Mouse (Mus musculus) hindbrain, postnatal 0 days (tissue): ENCODE measurements around the gene Fam19a2. TPM values are rescaled to one million over a fixed set of nuclear protein-coding genes. Genes with fewer than 3 reads are reported as not detected.

ENCODE experiments used
- ATAC-seq: fragments of 200-750 bp; cut with Nextera tagmentation; 2 replicates; pipeline ENCODE4 v1.8.0; 2017; ENCODE audit warnings: mild to moderate bottlenecking, moderate TSS enrichment, moderate library complexity
- DNase-seq: peaks from one replicate; pipeline ENCODE4 v3.0.0-alpha.2; 2015; ENCODE audit warnings: low spot score
- H3K27ac ChIP-seq: fragments of 300-500 bp; sonication (generic); 2 replicates; pipeline ENCODE4 v1.5.1; 2014; ENCODE audit warnings: mild to moderate bottlenecking
- H3K27me3 ChIP-seq: fragments of 300-500 bp; sonication (generic); 2 replicates; pipeline ENCODE4 v1.6.1; 2014; ENCODE audit warnings: low read length, mixed read lengths; ENCODE audit not compliant: insufficient read depth
- H3K36me3 ChIP-seq: fragments of 300-500 bp; sonication (generic); 2 replicates; pipeline ENCODE4 v1.6.1; 2014; ENCODE audit warnings: low read length, mixed read lengths; ENCODE audit not compliant: insufficient read depth
- H3K4me1 ChIP-seq: fragments of 300-500 bp; sonication (generic); 2 replicates; pipeline ENCODE4 v1.6.1; 2014; ENCODE audit warnings: antibody characterized with exemption, low read length, mixed read lengths; ENCODE audit not compliant: insufficient read depth
- H3K4me2 ChIP-seq: fragments of 300-500 bp; sonication (generic); 2 replicates; pipeline ENCODE4 v1.6.1; 2014; ENCODE audit warnings: low read depth, mild to moderate bottlenecking, low read length, moderate library complexity, mixed read lengths
- H3K4me3 ChIP-seq: fragments of 300-500 bp; sonication (generic); 2 replicates; pipeline ENCODE4 v1.5.1; 2014; ENCODE audit warnings: low read length
- H3K9ac ChIP-seq: fragments of 300-500 bp; sonication (generic); replicated peaks from 2 replicates; pipeline ENCODE4 v1.6.1; 2014; ENCODE audit warnings: mild to moderate bottlenecking, low read length, moderate library complexity, mixed read lengths
- H3K9me3 ChIP-seq: fragments of 300-500 bp; sonication (generic); 2 replicates; pipeline ENCODE4 v1.6.1; 2016; ENCODE audit warnings: low read length, mixed read lengths
- CTCF ChIP-seq: IDR thresholded peaks from 2 replicates; pipeline ENCODE4 v1.5.1; 2016; ENCODE audit warnings: antibody characterized with exemption, control low read depth, low read depth
- WGBS: fragments of 180-500 bp; shearing (Covaris S2); extraction: QIAGEN DNeasy Blood & Tissue Kit; methylation state at CpG from one replicate; pipeline ENCODE4 v1.1.7; 2014; 5-methylcytosine and 5-hydroxymethylcytosine counted together
- polyA plus RNA-seq: library from polyadenylated mRNA; unstranded; fragments of >200 nt; fragmentation: Nextera tagmentation; extraction: Ambion mirVana; gene quantifications from 2 replicates; pipeline ENCODE4 v1.2.1, GENCODE M21; 2015
- total RNA-seq: library from RNA; depleted of rRNA; stranded (reverse); fragments of >200 nt; gene quantifications from 2 replicates; pipeline ENCODE4 v1.2.3, GENCODE M21; 2014

The Fam19a2 gene
- total and polyA plus RNA-seq, 2 experiments from 2014 or later: 48.9 to 90.5 TPM

DNA sequence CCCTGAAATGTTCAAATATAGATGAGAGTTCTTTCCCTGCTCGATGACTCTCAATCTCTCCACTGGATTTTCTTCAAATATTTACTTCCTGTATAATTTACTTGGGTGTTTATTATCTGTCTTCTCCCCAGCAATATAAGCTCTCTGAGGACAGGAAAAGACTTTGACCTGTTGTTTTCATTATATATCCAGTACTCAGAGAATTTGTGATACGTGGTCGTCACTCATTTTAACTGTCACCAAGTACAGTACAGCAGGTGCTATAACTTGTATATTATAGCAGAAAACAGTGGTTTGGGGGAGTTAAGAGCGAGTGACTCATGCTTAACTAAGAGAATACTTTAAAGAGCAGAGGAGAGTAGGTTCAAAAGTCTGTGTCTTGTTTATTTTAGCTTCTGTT, 438.8 kb downstream of the Fam19a2 start:
- Histone ChIP-seq H3K36me3 (no peaks in the 10 kb centered on the region), H3K4me2 (no peak overlapping the region), H3K9ac (no peak overlapping the region), H3K27ac (no peak overlapping the region), H3K27me3 (no peaks in the 10 kb centered on the region), H3K9me3 (no peaks in the 10 kb centered on the region), H3K4me1 (no peaks in the 10 kb centered on the region), H3K4me3 (no peak overlapping the region)
- DNase-seq (no peak), ATAC-seq (no peak)
- 85% methylated on average over 4 of the region's 4 CpGs for WGBS
- no peak for TF ChIP-seq CTCF

DNA sequence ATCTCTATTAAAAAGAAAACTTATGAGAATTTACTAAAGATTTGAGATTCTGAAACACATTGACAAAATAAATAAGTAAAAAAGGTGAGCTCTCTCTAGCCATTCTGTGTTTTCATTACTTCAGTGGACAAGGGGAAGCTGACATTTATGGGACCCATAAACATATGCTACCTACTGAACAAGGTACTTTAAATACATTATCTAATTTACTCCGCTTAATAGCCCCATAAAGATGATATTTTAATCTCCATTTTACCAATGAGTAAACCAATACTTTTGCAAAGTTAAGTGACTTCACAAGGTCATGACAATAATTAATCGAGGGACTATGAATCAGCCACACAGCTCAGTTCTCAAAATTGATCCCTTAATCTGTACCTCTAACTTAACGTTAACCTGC, 443.2 kb downstream of the Fam19a2 start:
- WGBS: 93% methylated on average over 3 of the region's 3 CpGs
- no peaks in the 10 kb centered on the region for H3K27me3 ChIP-seq

DNA sequence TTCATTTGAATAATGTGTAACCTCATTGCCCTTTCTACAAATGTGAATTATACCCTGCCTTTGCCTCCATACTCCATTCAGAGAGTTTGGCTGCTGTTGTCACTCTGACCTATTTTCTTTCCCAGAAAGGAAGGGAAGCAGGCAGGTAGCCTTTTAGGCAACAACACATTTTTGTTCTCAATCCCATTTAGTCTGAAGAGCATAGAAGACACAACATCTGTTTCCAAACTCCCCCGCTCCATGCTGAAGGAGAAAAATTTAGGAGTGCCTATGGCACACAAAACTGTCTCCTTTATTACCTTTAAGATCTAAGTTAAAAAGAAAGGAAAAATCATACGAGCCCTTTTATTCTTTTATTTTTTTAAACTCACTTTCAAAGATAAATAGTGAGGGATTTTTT, 446.9 kb downstream of the Fam19a2 start:
- WGBS: 76% methylated on average over 2 of the region's 2 CpGs
- Histone ChIP-seq H3K4me2 (no peak overlapping the region), H3K9me3 (no peaks in the 10 kb centered on the region), H3K4me3 (no peak overlapping the region), H3K36me3 (no peaks in the 10 kb centered on the region), H3K27ac (no peak overlapping the region), H3K27me3 (no peaks in the 10 kb centered on the region), H3K4me1 (no peaks in the 10 kb centered on the region), H3K9ac (no peak overlapping the region)
- DNase-seq (no peak), ATAC-seq (no peak)
- TF ChIP-seq CTCF: no peak

More for the DNA sequence above, 443.2 kb downstream of the Fam19a2 start:
- H3K4me3 ChIP-seq: no peak overlapping the region
- no peak overlapping the region for H3K4me2 ChIP-seq
- H3K9ac ChIP-seq: no peak overlapping the region
- ATAC-seq: no peak
- no peaks in the 10 kb centered on the region for H3K4me1 ChIP-seq
- DNase-seq: no peak
- no peaks in the 10 kb centered on the region for H3K9me3 ChIP-seq
- H3K36me3 ChIP-seq: no peaks in the 10 kb centered on the region
- no peak for TF ChIP-seq CTCF
- H3K27ac ChIP-seq: no peak overlapping the region

DNA sequence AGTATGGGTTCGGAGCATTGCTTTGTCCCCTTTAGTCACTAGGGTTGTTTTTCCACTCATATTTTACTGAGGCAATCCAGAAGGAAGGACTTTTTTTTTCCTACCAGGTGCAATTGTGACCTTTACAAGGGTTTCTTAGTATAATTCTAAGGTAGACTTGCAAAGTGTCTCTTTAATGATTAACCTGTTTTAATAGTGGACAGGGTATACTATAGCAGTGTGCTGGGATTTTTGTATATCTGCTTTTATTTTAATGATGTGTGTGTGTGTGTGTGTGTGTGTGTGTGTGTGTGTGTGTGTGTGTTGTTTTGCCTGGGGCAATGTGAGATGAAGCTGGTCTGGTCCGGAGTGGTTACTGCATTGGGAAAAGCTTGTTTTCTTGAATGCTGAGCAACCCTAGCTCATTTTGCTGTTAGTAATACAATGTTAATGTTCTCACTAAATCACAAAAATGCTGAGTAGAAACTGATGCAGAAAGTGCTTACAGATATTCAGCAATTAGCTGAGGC, 458.2 kb downstream of the Fam19a2 start:
- H3K4me2 ChIP-seq: no peak overlapping the region
- no peak for ATAC-seq
- H3K4me3 ChIP-seq: no peak overlapping the region
- H3K4me1 ChIP-seq: no peaks in the 10 kb centered on the region
- H3K9ac ChIP-seq: no peak overlapping the region
- TF ChIP-seq CTCF: no peak
- no peak overlapping the region for H3K27ac ChIP-seq
- no peaks in the 10 kb centered on the region for H3K9me3 ChIP-seq
- H3K36me3 ChIP-seq: no peaks in the 10 kb centered on the region
- DNase-seq: no peak
- WGBS: 71% methylated on average over 2 of the region's 2 CpGs
- H3K27me3 ChIP-seq: no peaks in the 10 kb centered on the region

DNA sequence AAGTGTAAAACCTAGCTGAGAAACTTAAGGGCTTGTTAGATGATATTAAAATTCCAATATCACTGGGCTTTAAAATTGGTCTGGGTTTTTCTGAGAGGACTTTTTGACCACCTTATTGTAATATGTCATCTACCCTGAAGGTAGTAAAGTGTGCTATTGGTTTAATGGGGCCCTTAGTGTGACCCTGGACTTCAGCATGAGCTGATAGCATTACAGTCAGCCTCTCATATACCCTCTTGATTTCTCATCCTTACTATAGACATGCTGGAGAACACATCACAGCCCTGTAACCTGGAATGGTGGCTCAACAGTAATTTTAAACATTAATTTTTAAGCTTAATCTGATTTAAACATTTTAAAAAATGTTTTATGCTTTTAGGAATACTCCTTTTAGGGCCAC, 459.8 kb downstream of the Fam19a2 start:
- H3K4me3 ChIP-seq: no peak overlapping the region
- H3K9ac ChIP-seq: no peak overlapping the region
- no peak for TF ChIP-seq CTCF
- H3K27me3 ChIP-seq: no peaks in the 10 kb centered on the region
- DNase-seq: no peak
- H3K4me1 ChIP-seq: no peaks in the 10 kb centered on the region
- H3K4me2 ChIP-seq: no peak overlapping the region
- H3K36me3 ChIP-seq: no peaks in the 10 kb centered on the region
- H3K27ac ChIP-seq: no peak overlapping the region
- ATAC-seq: no peak
- no peaks in the 10 kb centered on the region for H3K9me3 ChIP-seq

DNA sequence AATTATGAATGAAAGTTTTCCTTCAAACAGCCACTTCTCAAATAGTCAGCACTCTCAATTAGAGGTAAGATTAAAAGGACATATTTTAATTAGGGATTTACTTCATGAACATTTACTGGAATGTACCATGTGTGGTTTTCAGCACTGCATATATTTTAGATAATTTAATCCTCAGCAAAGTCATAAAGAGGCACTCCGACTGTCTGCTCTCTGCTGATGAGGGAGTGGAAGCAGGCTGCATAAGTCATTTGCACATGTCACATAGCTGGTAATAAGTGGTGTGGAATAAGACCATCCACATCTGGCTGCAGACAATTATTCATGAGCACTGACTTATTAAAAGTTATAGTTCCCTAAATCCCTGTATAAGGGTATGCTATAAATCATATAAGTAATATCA, 484.5 kb downstream of the Fam19a2 start:
- ATAC-seq (no peak), DNase-seq (no peak)
- WGBS: 72% methylated on average over 1 of the region's 1 CpGs
- no peak overlapping the region for H3K9ac ChIP-seq
- no peak overlapping the region for H3K4me3 ChIP-seq
- H3K4me1 ChIP-seq: no peaks in the 10 kb centered on the region
- TF ChIP-seq CTCF: no peak
- H3K4me2 ChIP-seq: no peak overlapping the region
- H3K27me3 ChIP-seq: no peaks in the 10 kb centered on the region
- H3K27ac ChIP-seq: no peak overlapping the region
- no peaks in the 10 kb centered on the region for H3K9me3 ChIP-seq
- H3K36me3 ChIP-seq: no peaks in the 10 kb centered on the region

DNA sequence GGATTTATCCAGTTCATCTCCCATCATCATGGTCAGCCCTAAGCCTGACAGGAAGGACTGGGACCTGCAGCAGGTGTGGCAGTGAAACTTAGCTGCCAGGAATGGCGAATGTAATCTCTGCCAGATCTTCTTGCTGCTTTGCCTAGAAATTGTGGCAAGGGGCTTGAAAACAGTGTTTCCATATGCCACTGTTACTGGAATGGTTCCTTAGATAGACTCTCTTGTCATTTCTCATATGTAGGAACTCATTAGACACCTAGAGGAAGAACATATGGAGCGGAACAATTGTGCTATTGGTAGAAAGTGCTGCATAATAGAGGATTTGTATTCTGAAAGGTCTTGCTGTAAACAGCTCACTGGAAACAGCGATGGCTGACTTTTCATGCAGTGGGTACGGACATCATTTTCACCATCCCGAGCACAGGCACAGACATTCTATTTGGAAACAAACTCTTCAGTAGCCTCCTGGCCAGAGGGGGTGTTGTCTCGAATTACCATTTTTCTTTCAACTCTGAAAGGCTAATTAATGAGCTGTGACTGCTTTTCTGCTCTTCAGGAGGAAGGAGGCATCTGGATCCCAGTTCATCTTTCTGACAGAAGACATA, 488.0 kb downstream of the Fam19a2 start:
- WGBS: 50% methylated on average over 6 of the region's 6 CpGs
- H3K9me3 ChIP-seq: no peaks in the 10 kb centered on the region
- H3K4me3 ChIP-seq: no peak overlapping the region
- H3K9ac ChIP-seq: no peak overlapping the region
- DNase-seq (peak; percentile 11), ATAC-seq (no peak)
- H3K27me3 ChIP-seq: no peaks in the 10 kb centered on the region
- no peak for TF ChIP-seq CTCF
- H3K36me3 ChIP-seq: no peaks in the 10 kb centered on the region
- no peak overlapping the region for H3K4me2 ChIP-seq
- H3K4me1 ChIP-seq: no peaks in the 10 kb centered on the region
- no peak overlapping the region for H3K27ac ChIP-seq
